Mouse (Mus musculus) cerebellum, adult 2 months (tissue): ENCODE results near the gene Lrrc42.

Experiments
- CTCF ChIP-seq: fragments of 200-500 bp; IDR thresholded peaks from 2 replicates; pipeline ENCODE4 v1.5.1; 2011; ENCODE audit warnings: low read depth, mild to moderate bottlenecking, control low read depth, low read length, moderate library complexity, borderline replicate concordance; ENCODE audit not compliant: insufficient read depth
- POLR2A ChIP-seq: fragments of 200-500 bp; IDR thresholded peaks from 2 replicates; pipeline ENCODE4 v1.6.1; 2011; ENCODE audit warnings: low read length, control low read depth, borderline replicate concordance; ENCODE audit not compliant: insufficient read depth

GRCm38 (mm10) chr4:107298071-107298606 lies 44.8 kb upstream of the Lrrc42 start:
- no peak for TF ChIP-seq POLR2A
- TF ChIP-seq CTCF, result no peak
